Mouse (Mus musculus) hindbrain, embryonic 10.5 days (tissue): ENCODE results near the gene Pdzd8. TPM values are rescaled to one million over a fixed set of nuclear protein-coding genes. Genes with fewer than 3 reads are reported as not detected.

Experiments used
- DNase-seq: peaks from one replicate; pipeline ENCODE4 v3.0.0-alpha.2; 2017; ENCODE audit warnings: low spot score
- H3K27ac ChIP-seq: fragments of 300-500 bp; sonication (generic); 2 replicates; pipeline ENCODE4 v1.5.1; 2016; ENCODE audit warnings: mild to moderate bottlenecking, moderate library complexity
- H3K27me3 ChIP-seq: fragments of 300-500 bp; sonication (generic); 2 replicates; pipeline ENCODE4 v1.6.1; 2016; ENCODE audit warnings: mild to moderate bottlenecking; ENCODE audit not compliant: poor library complexity, insufficient read depth, severe bottlenecking
- H3K36me3 ChIP-seq: fragments of 300-500 bp; sonication (generic); 2 replicates; pipeline ENCODE4 v1.6.1; 2016; ENCODE audit warnings: mild to moderate bottlenecking, moderate library complexity
- H3K4me1 ChIP-seq: fragments of 300-500 bp; sonication (generic); replicated peaks from 2 replicates; pipeline ENCODE4 v1.6.1; 2016; ENCODE audit warnings: mild to moderate bottlenecking
- H3K4me3 ChIP-seq: fragments of 300-500 bp; sonication (generic); 2 replicates; pipeline ENCODE4 v1.5.1; 2016; ENCODE audit warnings: mild to moderate bottlenecking, moderate library complexity
- H3K9me3 ChIP-seq: fragments of 300-500 bp; sonication (generic); 2 replicates; pipeline ENCODE4 v1.6.1; 2016; ENCODE audit warnings: mild to moderate bottlenecking, moderate library complexity
- WGBS: fragments of 180-500 bp; shearing (Covaris S2); methylation state at CpG from one replicate; pipeline ENCODE4 v1.1.7; 2016; 5-methylcytosine and 5-hydroxymethylcytosine counted together
- polyA plus RNA-seq: library from polyadenylated mRNA; unstranded; fragments of >200 nt; fragmentation: Nextera tagmentation; extraction: Ambion mirVana; gene quantifications from 2 replicates; pipeline ENCODE4 v1.2.1, GENCODE M21; 2016

Pdzd8 gene
- 8.3 and 9.5 TPM in 2 replicates for polyA plus RNA-seq

- Histone ChIP-seq H3K4me3 (peak within 1 kb of the TSS; percentile 93), H3K27me3 (no peaks in the 10 kb centered on the region), H3K27ac (peak within 1 kb of the TSS; percentile 97), H3K4me1 (peaks cover 55% of the 10 kb centered on the region), H3K9me3 (no peaks in the 10 kb centered on the region), H3K36me3 (no peaks in the 10 kb centered on the region)
- under 1% methylated on average over 90 of the region's 91 CpGs for WGBS
- peak; percentile 89 for DNase-seq
Measured at GRCm38 (mm10) chr19:59345658-59346283, at the start of gene Pdzd8. Gene Pdzd8 (minus strand): TSS chr19:59345780.

GRCm38 (mm10) chr19:59393777-59394441 is 48.3 kb upstream of the Pdzd8 start:
- Histone ChIP-seq H3K36me3 (no peaks in the 10 kb centered on the region), H3K4me1 (peaks cover 14% of the 10 kb centered on the region), H3K4me3 (no peak overlapping the region), H3K9me3 (no peaks in the 10 kb centered on the region), H3K27me3 (peaks cover 47% of the 10 kb centered on the region), H3K27ac (no peak overlapping the region)
- DNase-seq: no peak
- WGBS: 17% methylated on average over 8 of the region's 8 CpGs

- DNase-seq: peak; percentile 63
- Histone ChIP-seq H3K4me3 (peak overlapping the region; percentile 35), H3K4me1 (peaks cover 18% of the 10 kb centered on the region), H3K27me3 (peaks cover 32% of the 10 kb centered on the region), H3K27ac (no peak overlapping the region), H3K9me3 (no peaks in the 10 kb centered on the region), H3K36me3 (no peaks in the 10 kb centered on the region)
- 15% methylated on average over 15 of the region's 15 CpGs for WGBS
Measured at GRCm38 (mm10) chr19:59388847-59389606, 43.4 kb upstream of the Pdzd8 start.

- Histone ChIP-seq H3K4me3 (peak overlapping the region; percentile 35), H3K4me1 (peaks cover 14% of the 10 kb centered on the region), H3K9me3 (no peaks in the 10 kb centered on the region), H3K27ac (no peak overlapping the region), H3K36me3 (no peaks in the 10 kb centered on the region), H3K27me3 (peaks cover 32% of the 10 kb centered on the region)
- WGBS: 6% methylated on average over 5 of the region's 5 CpGs
- peak; percentile 38 for DNase-seq
Measured at GRCm38 (mm10) chr19:59388399-59388798, 42.8 kb upstream of the Pdzd8 start.

GRCm38 (mm10) chr19:59387178-59387577 is 41.6 kb upstream of the Pdzd8 start:
- H3K4me3 ChIP-seq: no peak overlapping the region
- peaks cover 32% of the 10 kb centered on the region for H3K27me3 ChIP-seq
- WGBS: 58% methylated on average over 1 of the region's 1 CpGs
- peak; percentile 27 for DNase-seq
- H3K9me3 ChIP-seq: no peaks in the 10 kb centered on the region
- peaks cover 14% of the 10 kb centered on the region for H3K4me1 ChIP-seq
- no peaks in the 10 kb centered on the region for H3K36me3 ChIP-seq
- no peak overlapping the region for H3K27ac ChIP-seq

GRCm38 (mm10) chr19:59384582-59385495 is 39.3 kb upstream of the Pdzd8 start:
- H3K27me3 ChIP-seq: peaks cover 20% of the 10 kb centered on the region
- 90% methylated on average over 7 of the region's 7 CpGs for WGBS
- no peak for DNase-seq

GRCm38 (mm10) chr19:59382416-59382917 is 36.9 kb upstream of the Pdzd8 start:
- no peak for DNase-seq
- Histone ChIP-seq H3K4me1 (no peaks in the 10 kb centered on the region), H3K36me3 (no peaks in the 10 kb centered on the region), H3K4me3 (no peak overlapping the region), H3K27ac (no peak overlapping the region), H3K9me3 (no peaks in the 10 kb centered on the region), H3K27me3 (peaks cover 2% of the 10 kb centered on the region)

More at GRCm38 (mm10) chr19:59384582-59385495, 39.3 kb upstream of the Pdzd8 start:
- Histone ChIP-seq H3K27ac (no peak overlapping the region), H3K9me3 (no peaks in the 10 kb centered on the region), H3K4me3 (no peak overlapping the region), H3K36me3 (no peaks in the 10 kb centered on the region), H3K4me1 (peaks cover 14% of the 10 kb centered on the region)

GRCm38 (mm10) chr19:59379995-59380394 is 34.4 kb upstream of the Pdzd8 start:
- Histone ChIP-seq H3K4me1 (no peaks in the 10 kb centered on the region), H3K27ac (no peak overlapping the region), H3K4me3 (no peak overlapping the region), H3K27me3 (no peaks in the 10 kb centered on the region), H3K9me3 (peaks cover 11% of the 10 kb centered on the region; the same call in 1 of the 2 replicates), H3K36me3 (no peaks in the 10 kb centered on the region)
- DNase-seq: no peak
- WGBS: 57% methylated on average over 1 of the region's 1 CpGs

- Histone ChIP-seq H3K27me3 (no peaks in the 10 kb centered on the region), H3K9me3 (peaks cover 14% of the 10 kb centered on the region; the same call in 1 of the 2 replicates), H3K4me3 (no peak overlapping the region), H3K36me3 (no peaks in the 10 kb centered on the region), H3K4me1 (no peaks in the 10 kb centered on the region), H3K27ac (no peak overlapping the region)
- DNase-seq: no peak
- WGBS: 81% methylated on average over 2 of the region's 2 CpGs
Measured at GRCm38 (mm10) chr19:59376481-59376880, 30.9 kb upstream of the Pdzd8 start.

GRCm38 (mm10) chr19:59374940-59375339 is 29.4 kb upstream of the Pdzd8 start:
- WGBS: 86% methylated on average over 6 of the region's 6 CpGs

GRCm38 (mm10) chr19:59372928-59373327 is 27.3 kb upstream of the Pdzd8 start:
- Histone ChIP-seq H3K36me3 (no peaks in the 10 kb centered on the region), H3K27ac (no peak overlapping the region), H3K4me3 (no peak overlapping the region), H3K27me3 (no peaks in the 10 kb centered on the region), H3K9me3 (peaks cover 14% of the 10 kb centered on the region; the same call in 1 of the 2 replicates), H3K4me1 (peaks cover 3% of the 10 kb centered on the region)
- WGBS: 78% methylated on average over 4 of the region's 4 CpGs
- DNase-seq: no peak

More at GRCm38 (mm10) chr19:59374940-59375339, 29.4 kb upstream of the Pdzd8 start:
- H3K4me1 ChIP-seq: no peaks in the 10 kb centered on the region
- H3K27ac ChIP-seq: no peak overlapping the region
- peaks cover 14% of the 10 kb centered on the region; the same call in 1 of the 2 replicates for H3K9me3 ChIP-seq
- H3K4me3 ChIP-seq: no peak overlapping the region
- no peaks in the 10 kb centered on the region for H3K36me3 ChIP-seq
- no peaks in the 10 kb centered on the region for H3K27me3 ChIP-seq
- DNase-seq: no peak

GRCm38 (mm10) chr19:59371016-59371415 is 25.4 kb upstream of the Pdzd8 start:
- Histone ChIP-seq H3K36me3 (no peaks in the 10 kb centered on the region), H3K4me3 (no peak overlapping the region), H3K9me3 (peaks cover 12% of the 10 kb centered on the region; the same call in 1 of the 2 replicates), H3K4me1 (peaks cover 11% of the 10 kb centered on the region), H3K27ac (no peak overlapping the region), H3K27me3 (peaks cover 3% of the 10 kb centered on the region; the same call in 1 of the 2 replicates)
- DNase-seq: no peak
- WGBS: 76% methylated on average over 4 of the region's 4 CpGs
